8 mouse cellular contexts compared by ENCODE assay signal in genomic region chrX:98701635-98702034, GRCm38 (mm10).
DNase-seq lines count a peak whose midpoint lies in the region; ATAC-seq lines count a peak whose summit lies in the region.

No protein-coding gene starts in this region.

- DNase-seq in heart, adult 8-10 months (ENCODE audit: low spot score): peak; percentile 39
- DNase-seq in adrenal gland, postnatal 25 days: peak; percentile 27
- peak; percentile 38 for DNase-seq in embryo, embryonic 11.5 days (ENCODE audit: low read depth, low spot score)
- peak; percentile 45 to 51 for DNase-seq in heart, postnatal 36 days
- DNase-seq in layer of hippocampus, postnatal 25 days (ENCODE audit: extremely low spot score in 1 of 2, low spot score in 1 of 2): peak; percentile 20 to 41
- peak; percentile 39 for DNase-seq in right cerebral cortex, postnatal 4 days

- no peaks in the 10 kb centered on the region for H3K9me3 ChIP-seq in heart, embryonic 12.5 days (replicated peaks)

- 18% methylated on average over 4 of the region's 4 CpGs for WGBS in heart, embryonic 12.5 days

- no peak overlapping the region for H3K4me3 ChIP-seq in heart, embryonic 12.5 days

- no peaks in the 10 kb centered on the region for H3K36me3 ChIP-seq in heart, embryonic 12.5 days

- no peak overlapping the region for H3K4me2 ChIP-seq in heart, embryonic 12.5 days

- H3K9ac ChIP-seq in heart, embryonic 12.5 days: no peak overlapping the region

- no peak overlapping the region for H3K27ac ChIP-seq in heart, embryonic 12.5 days (ENCODE audit: poor library complexity, severe bottlenecking)

- no peak for ATAC-seq in heart, embryonic 12.5 days (ENCODE audit: insufficient number of reproducible peaks, low FRiP score)
- ATAC-seq in megakaryocyte progenitor cell, adult 5-6 weeks (replicated peaks; ENCODE audit: poor library complexity): peak; percentile 87

- no peaks in the 10 kb centered on the region for H3K27me3 ChIP-seq in heart, embryonic 12.5 days (replicated peaks)

- H3K4me1 ChIP-seq in heart, embryonic 12.5 days (replicated peaks): no peaks in the 10 kb centered on the region

- intact Hi-C loops in heart, postnatal 36 days (cut with DNase I): loop anchor here (1.0 to 10.0 kb wide), 3 partner anchors 218 to 403 kb away; partner anchors contain the start of gene Yipf6
